Mouse (Mus musculus) adrenal gland, adult 18-20 months (tissue): ENCODE measurements around the gene Bpifa5. TPM values are rescaled to one million over a fixed set of nuclear protein-coding genes. Genes with fewer than 3 reads are reported as not detected.

ENCODE experiments used
- DNase-seq, 2 experiments: peaks; one replicate each; pipeline ENCODE4 v3.0.0; 2021 to 2022; ENCODE audit warnings: low spot score in 2 of 2
- total RNA-seq, 2 experiments: library from RNA; stranded (reverse); gene quantifications; 1 replicate in 1 of 2; 2 replicates in 1 of 2; pipeline ENCODE4 v1.2.3; 2021

Bpifa5 gene
- total RNA-seq, 2 experiments from 2014 or later = not detected

- no peak for DNase-seq
These were observed 42.2 kb downstream of the Bpifa5 start for GRCm38 (mm10) chr2:154204630-154205029.

GRCm38 (mm10) chr2:154206908-154207307 is 44.5 kb downstream of the Bpifa5 start:
- DNase-seq = peak; percentile 57 to 62

DNA sequence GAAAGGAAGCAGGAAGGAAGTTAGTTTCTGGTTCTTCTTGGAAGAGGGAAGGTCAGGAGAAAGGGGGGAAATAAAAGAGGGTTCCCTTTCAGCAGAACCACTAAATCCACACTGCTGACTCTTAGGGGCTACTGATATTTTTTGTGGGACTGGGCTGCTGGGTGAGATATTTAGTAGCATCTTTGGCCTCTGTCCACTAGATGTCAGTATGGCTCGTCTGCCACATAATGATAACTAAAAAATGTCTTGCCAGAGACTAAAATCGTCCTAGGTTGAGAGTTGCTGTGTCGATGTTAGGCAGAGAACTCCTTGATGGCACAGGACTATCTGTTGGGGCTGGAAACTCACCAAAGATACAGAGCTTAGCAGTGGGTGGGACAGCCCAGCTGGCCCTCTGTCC is 46.7 kb downstream of the Bpifa5 start:
- DNase-seq = no peak

- DNase-seq = no peak
These were observed 48.7 kb downstream of the Bpifa5 start for GRCm38 (mm10) chr2:154211121-154211520.

DNA sequence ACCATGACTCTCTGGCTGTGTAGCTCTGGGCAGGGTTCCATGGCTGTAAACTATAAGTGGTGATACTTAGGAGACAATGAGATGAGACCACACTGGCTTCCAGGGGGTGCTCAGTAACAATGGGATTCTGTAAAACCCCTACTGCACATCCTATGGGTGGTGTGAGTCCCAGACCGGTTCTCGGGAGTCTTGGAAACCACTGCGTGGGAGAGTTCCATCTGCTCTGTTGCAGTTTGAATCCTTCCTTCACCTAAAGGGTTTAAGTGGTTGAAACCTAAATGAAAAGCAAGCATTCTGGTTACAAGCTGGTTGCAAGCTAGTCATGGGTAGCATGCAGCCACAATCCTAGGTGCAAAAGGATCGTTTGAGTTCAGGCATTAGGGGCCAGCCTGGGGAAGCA is 49.5 kb downstream of the Bpifa5 start:
- no peak for DNase-seq

- DNase-seq = peak; percentile 80 to 82
These were observed 52.8 kb downstream of the Bpifa5 start for GRCm38 (mm10) chr2:154215191-154215590.

Other genes starting within 250 kb of the Bpifa5 start
- not detected for gene Bpifb3, start 244.4 kb upstream of the Bpifa5 start, total RNA-seq
- not detected for gene Bpifb4, start 224.4 kb upstream of the Bpifa5 start, total RNA-seq
- gene Bpifa6, start 187.7 kb upstream of the Bpifa5 start, total RNA-seq = not detected
- not detected for gene Bpifa2, start 154.3 kb upstream of the Bpifa5 start, total RNA-seq
- gene Bpifa3, start 32.3 kb upstream of the Bpifa5 start, total RNA-seq = not detected
- gene Bpifa1, start 19.7 kb upstream of the Bpifa5 start, total RNA-seq = under 1 TPM in 1 of 2 experiments, not detected in 1; 0.35 TPM
- gene Bpifb1, start 28.2 kb downstream of the Bpifa5 start, total RNA-seq = not detected
- not detected for gene Bpifb5, start 61.1 kb downstream of the Bpifa5 start, total RNA-seq
- not detected for gene Bpifb9a, start 95.2 kb downstream of the Bpifa5 start, total RNA-seq
- gene Bpifb9b, start 144.6 kb downstream of the Bpifa5 start, total RNA-seq = not detected
- gene Cdk5rap1, start 210.4 kb downstream of the Bpifa5 start, total RNA-seq = 10 to 100 TPM in 1 of 2 experiments, 1 to 10 TPM in 1; 9.3 to 13.6 TPM
- 10 to 100 TPM; 23.8 to 29.3 TPM for gene Snta1, start 245.5 kb downstream of the Bpifa5 start, total RNA-seq